Mouse (Mus musculus): ENCODE results near the gene Trappc11.
A peak's percentile ranks its signal among the peaks of the same experiment; 100 is the strongest.

Trappc11 gene

DNA sequence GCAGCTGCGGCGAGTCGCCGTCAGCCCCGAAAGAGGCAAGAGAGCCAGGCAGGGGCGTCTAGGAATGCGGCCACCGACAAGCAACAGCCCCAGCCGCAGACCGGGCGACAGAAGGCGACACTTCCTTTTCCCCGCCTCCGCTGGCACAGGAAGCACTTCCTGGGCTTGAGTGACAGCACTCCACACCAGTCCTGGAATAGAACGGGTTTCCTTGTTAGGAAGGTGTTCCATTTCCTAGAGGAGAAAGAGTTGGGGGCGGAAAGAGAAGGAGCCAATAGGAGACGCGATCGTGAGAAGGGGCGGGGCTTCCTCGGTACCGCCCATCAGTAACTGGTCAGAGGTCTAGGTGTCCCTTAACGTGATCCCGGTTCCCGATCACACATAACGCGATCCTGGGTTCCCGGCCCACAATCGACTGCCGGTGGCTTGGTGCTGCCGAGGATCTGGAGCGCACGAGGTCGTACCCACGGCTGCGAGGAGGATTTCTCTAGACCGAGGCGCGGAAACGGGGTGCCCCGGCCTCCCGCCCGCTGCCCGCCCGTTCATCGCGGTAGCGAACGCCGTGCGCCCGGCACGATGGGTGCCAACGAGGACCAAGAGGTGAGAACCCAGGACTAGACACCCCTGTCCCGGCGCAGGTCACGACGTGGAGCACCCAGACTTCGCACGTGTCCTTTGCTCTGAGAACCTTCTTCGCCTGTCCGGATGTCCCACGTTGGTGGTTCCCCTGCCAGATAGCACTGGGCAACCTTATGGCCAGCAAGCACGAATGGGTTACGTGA lies at the start of gene Trappc11, which contains the start of gene Rwdd4a:
Gene Trappc11 (minus strand): TSS at position 127 of the 782 bp plus-strand sequence.
Gene Rwdd4a (plus strand): TSS at position 321 of the 782 bp plus-strand sequence.
- DNase-seq, result peak; percentile 99

DNA sequence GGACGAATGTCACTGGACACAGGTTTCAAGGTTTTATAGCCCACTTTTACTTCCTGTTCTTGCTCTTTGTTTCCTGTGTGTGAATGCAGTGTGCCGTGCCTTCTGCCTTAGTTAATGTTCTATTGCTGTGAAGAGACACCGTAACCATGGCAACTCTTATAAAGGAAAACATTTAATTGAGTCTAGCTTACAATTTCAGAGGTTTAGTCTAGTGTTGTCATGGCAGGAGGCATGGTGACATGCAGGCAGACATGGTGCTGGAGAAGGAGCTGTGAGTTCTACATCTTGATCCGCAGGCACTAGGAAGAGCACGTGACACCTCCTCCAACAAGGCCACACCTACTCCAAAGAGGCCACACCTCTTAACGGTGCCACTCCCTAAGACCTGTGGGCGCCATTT lies 48.2 kb upstream of the Trappc11 start:
- no peak for DNase-seq

- DNase-seq, result no peak
Measured at GRCm38 (mm10) chr8:47573482-47573881, 40.2 kb upstream of the Trappc11 start.

- DNase-seq, result no peak
Measured at GRCm38 (mm10) chr8:47570161-47570560, 36.9 kb upstream of the Trappc11 start.

GRCm38 (mm10) chr8:47568098-47568497 lies 34.8 kb upstream of the Trappc11 start:
- DNase-seq, result no peak

DNA sequence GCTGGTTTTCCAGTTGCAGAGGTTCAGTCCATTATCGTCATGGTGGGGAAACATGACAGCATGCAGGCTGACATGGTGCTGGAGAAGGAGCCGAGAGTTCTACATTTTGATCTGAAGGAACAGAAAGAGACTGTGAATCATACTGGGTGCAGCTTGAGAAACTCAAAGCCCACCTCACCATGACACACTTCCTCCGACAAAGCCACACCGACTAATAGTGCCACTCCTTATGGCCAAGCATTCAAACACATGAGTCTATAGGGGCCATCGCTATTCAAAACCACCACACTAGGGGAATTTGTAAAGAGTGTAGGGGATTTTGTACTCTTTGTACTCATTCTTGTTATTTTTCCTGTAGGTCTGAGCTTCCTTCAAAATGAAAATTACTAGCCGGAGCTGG lies 33.3 kb upstream of the Trappc11 start:
- no peak for DNase-seq

DNA sequence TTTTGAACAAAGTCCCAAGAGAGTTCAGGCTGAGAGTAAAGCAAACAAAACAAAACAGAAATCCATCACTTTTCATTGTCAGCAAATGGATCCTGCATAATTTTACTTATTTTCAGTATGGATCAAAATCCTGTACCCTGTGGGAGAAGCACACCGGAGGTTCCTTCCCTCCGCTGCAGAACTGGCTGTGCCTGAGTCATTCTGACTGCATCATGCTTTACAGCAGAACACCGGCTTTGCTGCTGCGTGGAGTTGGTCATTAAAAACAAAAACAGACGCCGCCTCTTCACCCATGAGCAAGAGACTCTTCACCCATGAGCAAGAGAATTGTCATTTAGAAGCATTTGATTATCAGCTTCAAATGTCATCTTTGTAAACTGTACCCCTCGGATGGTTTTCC lies 27.5 kb upstream of the Trappc11 start:
- no peak for DNase-seq

DNA sequence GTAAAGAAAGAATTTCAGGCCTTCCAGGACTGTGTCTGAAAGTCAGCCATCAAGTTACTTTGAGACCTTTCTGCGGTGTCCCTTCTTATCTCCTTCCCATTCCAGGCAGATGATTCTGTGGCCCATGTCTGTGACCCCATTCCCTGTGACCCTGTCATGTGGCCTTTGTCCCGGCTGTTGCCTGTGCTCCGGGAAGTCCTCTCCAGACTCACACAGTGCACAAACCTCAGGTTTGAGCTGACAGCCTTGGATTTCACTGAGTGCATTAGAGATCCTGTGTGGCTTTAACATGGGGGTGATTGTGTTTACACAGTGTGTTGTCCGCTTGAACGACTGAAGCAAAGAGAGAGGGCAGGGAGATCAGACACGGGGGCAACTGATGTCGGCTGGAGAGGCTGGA lies 25.0 kb upstream of the Trappc11 start:
- DNase-seq, result no peak

- DNase-seq, result peak; percentile 64
Measured at GRCm38 (mm10) chr8:47556446-47556845, 23.2 kb upstream of the Trappc11 start.

GRCm38 (mm10) chr8:47553613-47554012 lies 20.3 kb upstream of the Trappc11 start:
- peak; percentile 30 for DNase-seq

DNA sequence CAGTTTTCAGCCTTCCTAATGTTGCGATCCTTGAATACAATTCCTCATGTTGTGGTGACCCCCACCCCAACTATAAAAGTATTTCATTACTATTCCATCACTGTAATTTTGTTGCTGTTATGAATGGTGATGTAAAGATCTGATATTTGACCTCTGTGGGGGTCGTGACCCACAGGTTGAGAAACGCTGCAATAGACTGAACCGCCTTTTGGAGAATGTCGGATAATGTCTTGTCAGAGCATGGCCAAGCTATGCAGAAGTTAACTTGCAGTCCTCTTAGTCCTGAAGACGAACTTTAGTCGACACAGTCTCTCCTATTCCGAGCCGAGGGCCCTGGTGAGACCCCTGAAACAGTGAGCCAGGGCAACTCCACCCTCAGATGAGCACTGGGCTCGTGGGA lies 13.8 kb upstream of the Trappc11 start:
- no peak for DNase-seq

DNA sequence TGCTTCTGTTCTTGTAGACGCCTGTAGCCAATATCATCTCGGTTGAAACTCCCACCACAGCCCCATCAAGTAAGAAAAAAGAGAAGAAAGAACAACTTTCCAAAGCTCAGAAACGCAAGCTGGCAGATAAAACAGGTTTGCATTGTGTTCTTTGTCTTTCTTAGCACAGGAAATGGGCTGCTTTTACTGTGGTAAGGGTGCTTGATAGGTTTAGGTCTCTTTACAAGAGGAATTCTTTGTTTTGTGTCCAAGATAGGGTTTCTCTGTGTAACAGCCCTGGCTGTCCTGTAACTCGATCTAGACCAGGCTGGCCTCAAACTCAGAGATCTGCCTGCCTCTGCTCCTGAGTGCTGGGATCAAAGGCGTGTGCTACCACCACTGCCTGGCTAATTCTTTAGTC lies 10.8 kb upstream of the Trappc11 start:
- DNase-seq, result no peak

GRCm38 (mm10) chr8:47542746-47543145 lies 9.5 kb upstream of the Trappc11 start:
- no peak for DNase-seq

DNA sequence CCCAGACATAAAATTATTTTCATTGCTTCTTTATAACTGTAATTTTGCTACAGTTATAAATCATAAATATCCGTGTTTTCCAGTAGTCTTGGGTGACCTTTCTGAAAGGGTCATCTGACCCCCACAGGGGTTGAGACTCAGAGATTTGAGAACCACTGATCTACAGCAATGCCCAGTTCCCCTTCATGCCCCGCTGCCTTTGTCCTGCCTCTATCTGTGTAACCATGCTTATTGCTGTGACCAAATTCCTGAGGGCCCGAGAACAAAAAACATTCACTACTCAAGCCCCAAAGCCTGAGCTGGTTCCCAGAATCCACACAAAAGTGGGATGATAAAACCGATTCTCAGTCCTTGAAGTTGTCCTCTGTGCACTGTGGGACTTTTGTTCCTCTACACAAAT lies 5.1 kb upstream of the Trappc11 start:
- DNase-seq, result no peak

DNA sequence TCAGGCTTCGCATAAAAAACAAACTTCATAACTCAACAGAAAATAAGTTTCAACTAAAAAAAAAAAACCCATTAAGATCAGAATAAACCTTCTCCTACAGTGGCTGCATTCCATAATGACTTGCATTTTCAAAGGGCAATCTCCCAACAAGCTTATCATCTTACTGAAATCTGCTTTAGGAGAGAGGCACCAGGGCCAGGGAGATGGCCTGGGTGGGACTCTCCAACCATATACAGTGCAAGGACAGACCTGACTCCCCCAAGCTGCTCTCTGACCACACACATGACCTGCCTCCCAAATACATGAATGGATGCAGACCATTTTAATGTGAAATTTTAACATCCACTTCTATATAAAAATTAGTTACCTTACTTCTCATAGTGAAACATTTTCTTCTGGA lies 5.2 kb downstream of the Trappc11 start:
- no peak for DNase-seq

- no peak for DNase-seq
Measured at GRCm38 (mm10) chr8:47513601-47514000, 19.7 kb downstream of the Trappc11 start.

DNA sequence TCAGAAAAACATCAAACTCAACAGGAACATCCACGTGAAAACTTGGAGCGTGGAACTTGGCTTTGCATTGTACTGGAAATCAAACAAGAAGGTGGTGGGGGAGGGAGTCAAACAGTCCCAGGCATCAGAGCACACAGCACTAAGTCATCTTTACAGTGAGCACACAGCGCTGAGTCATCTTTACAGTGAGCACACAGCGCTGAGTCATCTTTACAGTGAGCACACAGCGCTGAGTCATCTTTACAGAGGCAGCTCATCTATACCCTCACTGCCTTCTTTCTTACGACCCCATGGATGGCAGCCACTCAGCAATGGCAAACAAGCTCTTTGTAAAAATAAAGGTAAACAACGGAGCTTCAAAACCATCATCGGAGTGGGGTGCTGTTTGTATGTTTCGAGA lies 22.3 kb downstream of the Trappc11 start:
- DNase-seq, result no peak

DNA sequence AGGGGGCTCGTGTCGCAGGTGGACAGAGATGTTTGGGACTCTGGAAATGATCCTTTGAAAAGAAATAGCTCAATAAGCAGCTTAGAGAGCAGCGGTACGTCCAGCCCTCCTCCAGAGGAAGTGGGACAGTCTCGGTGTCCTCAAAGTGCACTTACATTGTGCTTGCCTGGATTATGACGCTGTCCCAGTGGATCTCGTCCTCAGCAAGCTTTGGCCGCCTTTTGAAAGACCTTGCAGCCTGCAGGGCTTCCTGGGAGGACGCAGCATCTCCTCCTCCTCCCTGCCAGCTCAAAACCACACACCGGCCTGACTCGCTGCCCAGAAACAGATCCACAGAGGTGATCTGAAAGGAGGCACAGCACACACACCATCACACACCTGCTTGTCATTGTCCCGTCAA lies 27.8 kb downstream of the Trappc11 start:
- no peak for DNase-seq

- no peak for DNase-seq
Measured at GRCm38 (mm10) chr8:47502546-47502945, 30.7 kb downstream of the Trappc11 start.

DNA sequence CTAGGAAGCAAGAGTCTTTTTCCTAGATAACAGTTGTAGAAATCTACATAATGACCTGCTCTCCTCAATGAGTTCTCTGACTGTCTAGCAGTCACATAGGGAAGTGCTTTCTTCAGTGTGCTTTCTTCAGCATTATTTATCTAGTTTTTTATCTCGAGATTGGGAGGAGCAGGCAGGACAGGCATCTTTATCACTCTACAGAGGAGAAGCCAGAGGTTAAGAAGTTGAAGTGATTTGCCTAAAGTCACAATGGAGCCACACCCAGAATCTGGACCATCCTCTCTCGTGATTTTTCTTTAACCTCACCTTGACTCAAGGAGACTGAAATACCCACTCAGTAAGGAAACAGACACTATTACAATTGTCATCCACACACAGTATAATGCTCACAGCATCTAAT lies 31.3 kb downstream of the Trappc11 start:
- no peak for DNase-seq

DNA sequence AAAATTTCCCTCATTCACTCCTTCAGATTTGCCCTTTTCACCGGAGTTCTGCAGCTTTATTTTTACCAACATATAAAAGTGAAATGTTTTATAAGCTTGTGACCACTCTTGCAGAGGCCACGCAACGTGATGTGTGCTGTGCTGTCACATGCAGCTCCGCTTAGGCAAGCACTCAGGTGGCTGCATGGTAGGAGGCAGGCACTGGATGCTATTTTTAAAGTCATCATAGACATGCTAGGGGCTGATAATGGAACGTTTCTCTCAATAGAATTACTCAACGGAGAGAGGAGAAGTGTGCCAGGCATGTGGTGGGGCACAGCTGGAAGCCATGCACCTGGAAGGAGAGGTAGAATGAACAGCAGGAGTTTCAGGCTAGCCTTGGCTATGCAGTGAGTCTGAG lies 37.8 kb downstream of the Trappc11 start:
- no peak for DNase-seq

DNA sequence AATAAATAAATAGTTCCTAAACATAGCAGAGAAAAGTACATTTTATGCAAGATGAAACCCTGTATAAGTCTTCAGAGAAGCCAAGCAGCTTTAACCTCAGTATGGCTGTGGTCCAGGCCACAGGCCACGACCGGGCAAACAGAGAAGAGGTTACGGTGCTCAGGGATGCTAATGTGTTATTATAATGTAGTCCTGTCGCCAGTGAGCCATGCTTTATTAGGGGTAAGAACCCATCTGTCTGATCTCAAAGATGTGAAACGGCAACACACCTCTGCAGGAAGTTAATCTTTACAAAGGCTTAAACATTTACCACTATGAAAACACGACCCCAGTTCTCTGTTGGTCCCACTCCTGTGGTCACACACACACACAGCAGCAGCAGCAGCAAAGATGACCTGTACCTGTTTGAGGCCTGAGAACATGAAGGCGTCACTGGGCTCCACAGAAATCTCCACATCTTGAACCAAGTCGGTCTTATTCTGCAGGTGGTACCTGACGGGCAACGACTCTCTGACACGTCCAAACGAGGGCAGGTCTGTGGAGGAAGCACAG lies 38.6 kb downstream of the Trappc11 start:
- no peak for DNase-seq

- peak; percentile 33 for DNase-seq
Measured at GRCm38 (mm10) chr8:47493106-47493505, 40.2 kb downstream of the Trappc11 start.

- DNase-seq, result no peak
Measured at GRCm38 (mm10) chr8:47487231-47487630, 46.0 kb downstream of the Trappc11 start.
